Mouse (Mus musculus): ENCODE results near the gene Nup205.
"Not testable (repeated sequence)": the region's sequence is repeated elsewhere in the genome, so short reads cannot be mapped to it uniquely, and the experiment has no call there.

Nup205 gene

GRCm38 (mm10) chr6:35176979-35177649 is at the start of gene Nup205:
Gene Nup205 (plus strand): TSS chr6:35177421.
- peak; percentile 85 for DNase-seq (ENCODE audit: low spot score)

- DNase-seq (ENCODE audit: low spot score), result no peak
Observed at GRCm38 (mm10) chr6:35132806-35133205, 44.4 kb upstream of the Nup205 start.

GRCm38 (mm10) chr6:35133246-35133578 is 44.0 kb upstream of the Nup205 start:
- DNase-seq (ENCODE audit: low spot score), result no peak

DNA sequence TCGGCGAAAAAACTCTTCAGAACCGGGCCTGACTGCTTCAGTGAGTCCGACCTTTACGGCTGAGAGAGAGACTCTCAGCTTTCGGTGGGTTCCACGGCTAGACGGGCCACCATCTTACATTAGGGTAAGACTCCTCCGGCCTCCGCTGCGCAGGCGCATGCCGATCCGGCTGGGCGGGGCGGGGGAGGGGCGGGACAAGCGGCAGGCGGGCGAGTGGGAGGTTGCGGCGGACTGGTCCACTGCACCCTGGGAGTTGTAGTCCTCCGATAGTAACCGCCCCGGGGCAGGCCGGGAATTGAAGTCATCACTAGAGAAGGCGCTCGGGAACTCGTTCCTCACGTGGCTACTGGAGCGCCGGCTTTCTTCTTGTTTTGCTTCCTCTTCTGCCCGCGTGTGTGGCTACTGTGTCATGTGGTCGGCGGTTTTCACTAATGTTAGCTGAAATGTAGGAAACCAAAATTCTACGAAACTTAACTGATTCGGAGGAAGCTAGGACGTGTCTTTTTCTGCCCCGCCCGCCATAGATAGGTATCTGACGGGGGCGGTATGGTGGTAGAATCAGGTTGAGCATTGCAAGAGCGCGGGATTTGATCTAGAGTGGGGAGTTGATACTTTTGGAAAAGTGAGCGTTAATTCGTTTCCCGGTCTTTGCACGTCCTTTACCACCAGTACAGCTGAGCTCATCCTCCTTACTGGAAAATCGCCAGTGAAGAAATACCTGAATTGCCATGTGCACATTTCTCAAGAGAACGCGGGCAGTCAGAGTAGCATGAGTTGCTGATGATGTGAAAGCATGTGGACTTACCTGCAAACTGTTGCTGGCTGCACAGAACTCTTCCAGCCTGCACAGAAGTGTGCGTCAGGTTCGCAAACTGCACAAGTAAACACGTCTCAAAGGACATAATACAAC is 43.4 kb upstream of the Nup205 start, which contains the start of gene Cnot4:
Gene Cnot4 (minus strand): TSS at position 146 of the 910 bp plus-strand sequence.
- peak; percentile 98 for DNase-seq (ENCODE audit: low spot score)

- DNase-seq (ENCODE audit: low spot score), result no peak
Observed at GRCm38 (mm10) chr6:35134844-35135243, 42.4 kb upstream of the Nup205 start.

DNA sequence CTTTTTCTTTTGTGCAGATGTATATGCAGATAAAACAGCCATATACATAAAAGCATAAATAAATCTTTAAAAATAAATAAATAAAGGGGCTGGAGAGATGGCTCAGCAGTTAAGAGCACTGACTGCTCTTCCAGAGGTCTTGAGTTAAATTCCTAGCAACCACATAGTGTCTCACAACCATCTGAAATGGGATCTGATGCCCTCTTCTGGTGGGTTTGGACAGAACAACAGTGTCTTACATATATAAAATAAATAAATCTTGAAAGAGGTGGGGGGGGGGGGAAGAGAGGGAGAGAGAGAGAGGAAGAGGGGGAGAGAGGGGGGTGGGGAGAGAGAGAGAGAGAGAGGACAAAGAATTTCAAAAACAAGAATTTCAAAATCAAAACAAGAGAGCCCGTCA is 36.9 kb upstream of the Nup205 start:
- DNase-seq (ENCODE audit: low spot score), result no peak

DNA sequence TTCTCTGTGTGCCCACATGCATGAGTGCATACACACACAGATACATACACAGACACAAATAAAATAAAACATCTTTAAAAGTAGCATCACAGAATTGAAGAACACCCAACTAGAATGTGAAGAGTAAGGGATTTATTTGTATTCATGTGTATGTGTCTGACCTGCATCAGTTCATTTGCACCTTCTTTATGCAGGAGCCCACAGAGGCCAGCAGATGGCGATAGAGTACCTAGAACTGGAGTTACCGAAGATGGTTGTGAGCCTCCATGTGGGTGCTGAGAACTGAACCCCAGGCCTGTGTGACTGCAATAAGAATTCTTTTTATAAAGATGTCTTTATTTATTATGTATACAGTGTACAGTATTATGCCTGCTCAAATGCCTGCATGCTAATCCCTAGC is 31.7 kb upstream of the Nup205 start:
- DNase-seq (ENCODE audit: low spot score), result no peak

- DNase-seq (ENCODE audit: low spot score), result no peak
Observed at GRCm38 (mm10) chr6:35147726-35148422, 29.3 kb upstream of the Nup205 start.

DNA sequence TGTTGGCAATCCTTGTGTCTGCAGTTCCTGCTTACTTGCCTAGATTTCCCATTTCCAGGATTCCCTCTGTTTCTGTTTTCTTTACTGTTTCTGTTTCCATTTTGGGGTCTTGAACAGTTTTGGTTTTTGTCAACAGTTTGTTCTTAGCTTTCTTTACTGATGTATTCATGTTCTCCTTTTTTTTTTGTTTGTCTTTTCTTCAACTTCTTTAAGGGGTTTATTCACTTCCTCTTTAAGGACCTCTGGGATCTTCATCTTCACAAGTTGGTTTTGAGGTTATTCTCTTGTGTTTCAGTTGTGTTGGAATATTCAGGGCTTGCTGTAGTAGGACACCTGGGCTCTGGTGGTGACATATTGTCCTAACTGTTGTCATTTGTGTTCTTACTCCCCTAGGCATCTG is 22.7 kb upstream of the Nup205 start:
- no peak for DNase-seq (ENCODE audit: low spot score)

- no peak for DNase-seq (ENCODE audit: low spot score)
Observed at GRCm38 (mm10) chr6:35169250-35169649, 8.0 kb upstream of the Nup205 start.

GRCm38 (mm10) chr6:35172028-35172427 is 5.2 kb upstream of the Nup205 start:
- not testable (repeated sequence) for DNase-seq (ENCODE audit: low spot score)

- no peak for DNase-seq (ENCODE audit: low spot score)
Observed at GRCm38 (mm10) chr6:35173181-35173580, 4.0 kb upstream of the Nup205 start.

GRCm38 (mm10) chr6:35177650-35178272 is 540 bp downstream of the Nup205 start:
- peak; percentile 71 for DNase-seq (ENCODE audit: low spot score)

DNA sequence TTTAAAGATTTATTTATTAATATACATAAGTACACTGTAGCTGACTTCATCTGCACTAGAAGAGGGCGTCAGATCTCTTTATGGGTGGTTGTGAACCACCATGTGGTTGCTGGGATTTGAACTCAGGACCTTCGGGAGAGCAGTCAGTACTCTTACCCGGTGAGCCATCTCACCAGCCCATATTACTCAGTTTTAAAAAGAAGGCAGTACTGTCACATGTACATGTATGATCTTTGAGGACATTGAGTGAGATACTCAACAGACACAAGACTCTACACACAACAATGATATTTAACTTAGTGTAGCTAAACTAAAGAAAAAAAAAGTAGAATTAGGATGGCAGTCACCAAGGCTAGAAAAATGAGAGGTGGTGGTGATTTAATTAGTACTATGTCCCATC is 2.1 kb downstream of the Nup205 start:
- not testable (repeated sequence) for DNase-seq (ENCODE audit: low spot score)

- no peak for DNase-seq (ENCODE audit: low spot score)
Observed at GRCm38 (mm10) chr6:35184781-35185180, 7.6 kb downstream of the Nup205 start.

DNA sequence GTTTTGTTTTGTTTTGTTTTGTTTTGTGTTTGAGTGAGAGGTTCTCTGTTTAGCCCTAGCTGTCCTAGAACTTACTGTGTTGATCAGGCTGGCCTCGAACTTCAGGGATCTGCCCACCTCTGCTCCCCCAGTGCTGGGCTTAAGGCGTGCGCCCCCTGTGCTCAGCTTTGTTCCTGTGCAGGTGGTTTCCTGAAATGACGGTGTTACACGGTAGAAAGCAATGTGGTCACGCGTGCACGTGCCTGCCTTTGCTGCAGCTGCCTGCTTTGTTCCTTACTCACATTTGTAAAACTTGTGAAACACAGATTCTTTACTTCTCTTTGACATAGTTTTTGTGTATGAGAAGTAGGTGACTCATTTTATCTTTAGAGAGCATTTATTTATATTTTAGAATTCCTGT is 14.0 kb downstream of the Nup205 start:
- no peak for DNase-seq (ENCODE audit: low spot score)

GRCm38 (mm10) chr6:35225696-35226095 is 48.5 kb downstream of the Nup205 start:
- DNase-seq (ENCODE audit: low spot score), result no peak

DNA sequence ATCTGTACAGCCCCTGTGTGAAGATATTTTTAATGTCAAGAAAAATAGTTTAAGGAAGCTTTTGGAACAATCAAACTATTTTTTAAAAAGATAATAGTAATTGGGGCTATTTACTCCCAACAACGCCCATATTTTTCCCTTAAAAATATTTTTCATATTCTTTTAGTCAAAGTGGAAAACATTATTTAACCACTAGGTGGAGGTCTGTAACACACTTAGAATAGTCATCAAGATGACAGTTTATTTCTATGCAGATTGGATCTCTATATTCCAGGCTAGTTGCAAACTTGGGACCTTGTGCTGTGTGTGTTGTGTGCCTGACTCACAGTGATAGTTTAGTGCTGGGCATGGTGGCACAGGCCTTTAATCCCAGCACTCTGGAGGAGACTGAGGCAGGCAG is 52.2 kb downstream of the Nup205 start:
- no peak for DNase-seq (ENCODE audit: low spot score)

- no peak for DNase-seq (ENCODE audit: low spot score)
Observed at GRCm38 (mm10) chr6:35236108-35236785, 59.0 kb downstream of the Nup205 start.

DNA sequence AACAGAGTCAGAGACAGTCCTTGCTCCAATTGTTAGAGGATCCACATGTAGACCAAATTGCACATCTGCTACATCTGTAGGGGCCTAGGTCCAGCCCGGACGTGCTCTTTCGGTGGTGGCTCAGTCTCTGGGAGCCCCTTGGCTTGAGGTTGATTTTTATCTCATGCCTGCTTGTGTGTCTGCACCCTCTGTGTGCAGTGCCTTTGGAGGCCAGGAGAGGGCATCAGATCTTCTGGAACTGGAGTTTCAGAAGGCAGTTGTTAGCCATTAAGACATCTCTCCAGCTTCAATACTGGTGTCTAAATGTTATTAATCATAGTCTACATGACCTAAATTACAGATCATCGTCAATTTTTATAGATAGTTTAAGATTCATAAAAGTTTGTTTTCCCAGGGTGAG is 66.0 kb downstream of the Nup205 start:
- no peak for DNase-seq (ENCODE audit: low spot score)

GRCm38 (mm10) chr6:35243989-35244388 is 66.8 kb downstream of the Nup205 start:
- no peak for DNase-seq (ENCODE audit: low spot score)

DNA sequence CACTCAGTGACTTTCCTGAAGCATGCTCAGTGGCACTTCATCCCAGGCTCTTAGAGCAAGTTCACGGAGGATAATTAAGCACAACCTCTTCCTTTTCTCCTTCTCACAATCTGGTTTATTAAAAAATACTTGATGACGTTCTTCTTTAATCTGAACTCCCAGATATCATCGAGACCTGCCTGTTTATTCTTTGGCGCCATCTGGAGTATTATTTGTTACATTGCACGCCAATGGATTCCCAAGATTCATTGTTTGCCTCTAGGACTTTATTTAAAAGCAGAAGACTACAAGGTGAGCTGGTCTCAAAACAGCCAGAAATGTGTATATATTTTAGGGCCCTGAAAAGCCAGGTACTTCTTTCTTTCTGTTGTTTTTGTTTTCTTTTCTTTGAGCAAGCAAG is 67.9 kb downstream of the Nup205 start:
- no peak for DNase-seq (ENCODE audit: low spot score)

Data from testis, postnatal 10 days (tissue).